Mouse (Mus musculus) cerebellum, adult 2 months (tissue): ENCODE results near the gene Ppip5k2.

Source experiments
- CTCF ChIP-seq: fragments of 200-500 bp; IDR thresholded peaks from 2 replicates; pipeline ENCODE4 v1.5.1; 2011; ENCODE audit warnings: low read depth, mild to moderate bottlenecking, control low read depth, low read length, moderate library complexity, borderline replicate concordance; ENCODE audit not compliant: insufficient read depth
- POLR2A ChIP-seq: fragments of 200-500 bp; IDR thresholded peaks from 2 replicates; pipeline ENCODE4 v1.6.1; 2011; ENCODE audit warnings: low read length, control low read depth, borderline replicate concordance; ENCODE audit not compliant: insufficient read depth

DNA sequence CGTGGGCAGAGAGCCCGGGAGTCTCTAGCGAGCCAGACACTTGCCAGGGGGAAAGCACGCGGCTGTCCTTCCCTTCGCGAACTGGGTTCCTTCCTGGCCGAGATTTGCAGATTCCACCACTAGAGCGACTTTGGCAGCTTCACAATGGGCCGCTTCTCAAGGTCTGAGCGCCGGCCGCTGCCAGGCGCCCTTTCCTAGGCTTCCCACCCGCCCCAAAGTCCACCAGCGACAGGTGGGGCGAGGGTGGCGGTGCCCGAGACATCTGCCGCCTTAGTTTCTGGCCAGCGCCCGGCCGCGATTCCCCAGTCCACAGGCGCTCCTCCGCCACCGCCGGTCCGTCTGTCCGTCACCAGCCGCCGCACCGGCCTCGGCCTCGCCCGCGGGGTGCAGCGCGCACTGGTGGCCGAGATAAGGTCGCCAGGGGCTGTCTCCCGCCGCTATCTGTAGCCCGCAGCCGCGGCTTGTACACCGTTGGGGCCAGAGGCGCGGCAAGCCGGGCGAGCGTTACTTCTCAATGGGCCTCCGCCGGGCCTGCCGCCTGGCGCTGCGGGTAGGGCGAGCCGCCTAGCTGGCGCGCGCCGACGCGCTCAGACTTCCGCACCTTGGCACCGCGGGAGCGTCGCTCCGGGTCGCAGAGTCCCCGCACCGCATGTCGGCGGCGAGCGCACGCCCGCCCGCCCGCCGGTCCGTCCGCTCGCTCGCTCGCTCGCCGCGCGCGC, 109.4 kb downstream of the Ppip5k2 start:
- TF ChIP-seq CTCF, result peak; percentile 13; the same call in 1 of the 2 replicates
- TF ChIP-seq POLR2A, result no peak
